Mouse (Mus musculus) liver, postnatal 0 days (tissue): ENCODE results near the gene Gm17606.

Experiments
- CTCF ChIP-seq: sonication (generic); IDR thresholded peaks from 2 replicates; pipeline ENCODE4 v1.5.1; 2016; ENCODE audit warnings: antibody characterized with exemption, low read depth
- EP300 ChIP-seq: IDR thresholded peaks from 2 replicates; pipeline ENCODE4 v1.6.1; 2016; ENCODE audit warnings: antibody characterized with exemption, low read depth, mild to moderate bottlenecking

- no peak for TF ChIP-seq CTCF
- TF ChIP-seq EP300: no peak
Observed at GRCm38 (mm10) chr14:54678657-54679304, 38.0 kb downstream of the Gm17606 start.
